ENCODE assay signal across 7 mouse cellular contexts in genomic region chr10:83183634-83184479, GRCm38 (mm10).
DNase-seq lines count a peak whose midpoint lies in the region; ATAC-seq and TF ChIP-seq lines count a peak whose summit lies in the region.

No protein-coding gene starts in this region.

- no peak for TF ChIP-seq CTCF in liver, postnatal 0 days (IDR thresholded peaks at IDR 0.05; ENCODE audit: low read depth)

- no peak for DNase-seq in lung, postnatal 14 days
- DNase-seq in liver, postnatal 0 days, result no peak
- DNase-seq in thymus, postnatal 36 days, result peak; percentile 29 to 50
- DNase-seq in cerebellum, postnatal 36 days, result no peak

- H3K4me3 ChIP-seq in lung, embryonic 15.5 days, result no peak overlapping the region
- H3K4me3 ChIP-seq in liver, postnatal 0 days (ENCODE audit: low read depth, low read length), result no peak overlapping the region
- H3K4me3 ChIP-seq in intestine, embryonic 15.5 days (replicated peaks), result no peak overlapping the region

- ATAC-seq in lung, embryonic 15.5 days (ENCODE audit: borderline replicate concordance, extremely low read depth, low FRiP score, low TSS enrichment), result peak; percentile 27; the same call in 1 of the 2 replicates
- ATAC-seq in common myeloid progenitor, adult 5-6 weeks (replicated peaks; ENCODE audit: low read depth, poor library complexity, severe bottlenecking), result peak; percentile 78
- ATAC-seq in liver, postnatal 0 days, result peak; percentile 54
- no peak for ATAC-seq in intestine, embryonic 15.5 days

- no peak overlapping the region for H3K4me2 ChIP-seq in lung, embryonic 15.5 days
- peak overlapping the region; percentile 31; the same call in 1 of the 2 replicates for H3K4me2 ChIP-seq in liver, postnatal 0 days (ENCODE audit: low read depth, low read length)
- H3K4me2 ChIP-seq in intestine, embryonic 15.5 days (replicated peaks), result no peak overlapping the region

- no peak for TF ChIP-seq EP300 in liver, postnatal 0 days (IDR thresholded peaks at IDR 0.05; ENCODE audit: low read depth)

- H3K27me3 ChIP-seq in lung, embryonic 15.5 days, result no peaks in the 10 kb centered on the region; the same call in 1 of the 2 replicates
- no peaks in the 10 kb centered on the region for H3K27me3 ChIP-seq in liver, postnatal 0 days (ENCODE audit: insufficient read depth, low read length)
- no peaks in the 10 kb centered on the region for H3K27me3 ChIP-seq in intestine, embryonic 15.5 days (replicated peaks)

- H3K4me1 ChIP-seq in lung, embryonic 15.5 days, result peaks cover 28% of the 10 kb centered on the region
- peaks cover 6% of the 10 kb centered on the region for H3K4me1 ChIP-seq in liver, postnatal 0 days (ENCODE audit: insufficient read depth)
- H3K4me1 ChIP-seq in intestine, embryonic 15.5 days (replicated peaks), result peaks cover 4% of the 10 kb centered on the region; the same call in 1 of the 2 replicates

- 37% methylated on average over 12 of the region's 12 CpGs for WGBS in lung, embryonic 15.5 days
- 40% methylated on average over 12 of the region's 12 CpGs for WGBS in liver, postnatal 0 days (ENCODE audit: insufficient replicate concordance)
- 47% methylated on average over 12 of the region's 12 CpGs for WGBS in intestine, embryonic 15.5 days

- H3K27ac ChIP-seq in lung, embryonic 15.5 days, result no peak overlapping the region
- H3K27ac ChIP-seq in liver, postnatal 0 days (ENCODE audit: low read depth), result peak overlapping the region; percentile 49
- H3K27ac ChIP-seq in intestine, embryonic 15.5 days, result no peak overlapping the region

- no peaks in the 10 kb centered on the region for H3K36me3 ChIP-seq in lung, embryonic 15.5 days
- H3K36me3 ChIP-seq in liver, postnatal 0 days (replicated peaks; ENCODE audit: insufficient read depth, low read length), result no peaks in the 10 kb centered on the region
- no peaks in the 10 kb centered on the region for H3K36me3 ChIP-seq in intestine, embryonic 15.5 days

- no peaks in the 10 kb centered on the region for H3K9me3 ChIP-seq in lung, embryonic 15.5 days
- H3K9me3 ChIP-seq in liver, postnatal 0 days (ENCODE audit: low read length), result peaks cover 4% of the 10 kb centered on the region; the same call in 1 of the 2 replicates
- H3K9me3 ChIP-seq in intestine, embryonic 15.5 days, result no peaks in the 10 kb centered on the region

- no peak overlapping the region for H3K9ac ChIP-seq in lung, embryonic 15.5 days
- H3K9ac ChIP-seq in liver, postnatal 0 days (replicated peaks), result no peak overlapping the region
- H3K9ac ChIP-seq in intestine, embryonic 15.5 days, result no peak overlapping the region

Comparison
In these comparisons a context has a peak if more than half of its experiments do, and no peak if none do; other contexts are left out.
1. DNase-seq: peak in thymus, postnatal 36 days (2 of 2); none in lung, postnatal 14 days (single experiment), liver, postnatal 0 days (single experiment) and cerebellum, postnatal 36 days (0 of 2).